8 mouse cellular contexts compared by ENCODE assay signal in genomic region chr12:82077945-82078344, GRCm38 (mm10).
"Had no signal": no experiment of that assay in that cellular context is flagged by ENCODE, and none has a peak within 500 bp of the region (broad histone marks: within the 10 kb centered on the region; RNA-seq: fewer than 3 reads in every experiment).

No protein-coding gene starts in this region.

- DNase-seq: kidney, adult 8-10 months; kidney, postnatal 25 days; lung, adult 2 months; lung, postnatal 36 days; right cerebral cortex, postnatal 25 days; spleen, adult 18-20 months; thymus, adult 18-20 months; thymus, postnatal 14 days had no signal
